Mouse (Mus musculus): ENCODE measurements around the gene Ceacam9.
A peak's percentile ranks its signal among the peaks of the same experiment; 100 is the strongest.

Ceacam9 gene

DNA sequence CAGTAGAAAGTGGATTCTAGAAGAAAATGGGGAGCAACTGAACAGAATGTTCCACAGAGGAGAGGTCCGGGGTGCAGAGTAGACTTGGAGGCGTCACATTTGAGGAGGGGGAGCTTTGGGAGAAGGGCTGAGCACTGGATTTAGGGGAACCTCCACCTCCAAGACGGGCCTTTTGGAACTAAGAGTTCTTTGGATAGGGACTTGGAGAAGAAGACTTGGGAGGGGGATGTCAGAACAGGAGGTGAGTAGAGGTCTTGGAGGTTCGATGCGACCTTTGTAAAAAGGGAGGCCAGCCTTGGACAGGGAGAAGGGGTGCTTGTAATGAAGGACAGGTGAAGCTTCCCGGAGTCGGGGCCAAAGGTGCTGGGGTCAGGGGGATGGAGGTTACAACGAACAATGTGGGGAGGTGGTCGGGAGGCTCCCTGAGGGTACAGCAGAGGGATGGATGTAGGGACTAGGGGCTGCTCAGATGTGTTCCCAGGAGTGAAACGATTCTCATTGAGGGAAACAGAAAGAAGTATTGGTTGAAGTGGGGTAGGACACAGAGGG lies 17.4 kb downstream of the Ceacam9 start:
- DNase-seq (ENCODE audit: low read depth, low spot score): no peak

DNA sequence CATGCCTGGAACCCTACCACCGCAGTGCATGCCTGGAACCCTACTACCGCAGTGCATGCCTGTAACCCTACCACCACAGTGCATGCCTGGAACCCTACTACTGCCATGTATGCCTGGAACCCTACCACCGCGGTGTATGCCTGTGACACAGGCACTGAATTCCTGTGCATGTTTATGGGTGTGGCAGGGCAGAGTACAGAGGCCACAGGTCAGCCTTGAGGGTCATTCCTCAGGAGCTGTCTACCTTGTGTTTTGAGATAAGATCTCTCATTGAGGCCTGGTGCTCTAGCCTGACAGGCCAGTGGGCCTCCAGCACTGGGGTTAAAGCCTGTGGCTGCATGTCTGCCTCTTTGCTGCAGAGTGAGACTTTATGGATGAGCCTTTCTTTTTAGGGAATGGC lies 23.6 kb downstream of the Ceacam9 start:
- no peak for DNase-seq (ENCODE audit: low read depth, low spot score)

DNA sequence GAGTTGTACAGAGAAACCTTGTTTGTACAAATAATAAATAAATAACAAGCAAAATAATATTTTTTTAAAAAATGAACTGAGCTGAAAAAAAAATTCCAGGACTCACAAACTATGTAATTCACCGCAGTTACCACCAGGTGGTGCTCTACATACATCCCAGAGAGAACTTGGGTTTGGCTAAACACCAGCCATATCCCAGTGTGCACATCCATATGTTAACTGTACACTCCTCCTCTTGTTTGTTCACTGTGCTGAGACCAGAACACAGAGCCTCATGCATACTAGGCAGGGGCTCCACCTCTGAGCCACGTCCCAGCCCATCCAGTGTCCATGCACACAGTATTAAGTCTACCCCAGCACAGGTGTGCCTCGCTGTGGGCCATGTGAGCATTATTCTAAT lies 24.4 kb downstream of the Ceacam9 start:
- DNase-seq (ENCODE audit: low read depth, low spot score): peak; percentile 24

DNA sequence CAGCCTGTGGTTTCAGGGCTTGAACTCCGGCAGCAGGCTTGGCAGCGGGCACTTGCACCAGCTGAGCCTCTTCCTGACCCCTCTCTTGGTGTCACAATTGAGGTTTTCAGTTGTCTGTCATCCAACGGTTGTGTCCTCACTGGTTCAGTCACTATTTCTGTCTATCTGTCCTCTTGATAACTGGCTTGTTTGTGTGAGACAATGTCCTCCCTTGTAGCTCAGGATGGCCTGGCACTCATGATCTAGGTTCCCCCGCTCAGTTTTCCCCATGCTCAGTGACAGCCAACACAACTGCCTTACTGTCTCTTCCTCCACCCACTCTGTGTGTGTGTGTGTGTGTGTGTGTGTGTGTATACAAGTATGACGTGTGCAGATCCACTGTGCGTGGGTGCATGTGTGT lies 25.9 kb downstream of the Ceacam9 start:
- no peak for DNase-seq (ENCODE audit: low read depth, low spot score)

DNA sequence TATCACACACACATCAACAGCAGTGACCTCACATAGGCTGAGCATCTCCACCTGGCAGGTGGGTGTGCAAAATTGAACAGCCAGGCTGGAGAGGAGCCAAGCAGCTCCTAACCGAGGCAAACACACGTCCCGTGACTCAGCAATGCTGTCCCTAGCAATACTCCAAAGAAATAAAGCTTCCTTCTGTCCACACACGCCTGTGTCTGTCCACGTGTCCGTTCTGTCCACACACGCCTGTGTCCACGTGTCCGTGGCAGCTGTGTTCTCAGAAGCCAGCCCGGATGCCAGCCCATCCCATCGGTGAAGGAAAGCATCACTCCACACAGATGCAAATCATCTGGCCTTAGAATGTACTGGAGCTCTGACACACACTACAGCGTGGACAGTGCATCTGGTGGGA lies 30.3 kb downstream of the Ceacam9 start:
- DNase-seq (ENCODE audit: low read depth, low spot score): no peak

DNA sequence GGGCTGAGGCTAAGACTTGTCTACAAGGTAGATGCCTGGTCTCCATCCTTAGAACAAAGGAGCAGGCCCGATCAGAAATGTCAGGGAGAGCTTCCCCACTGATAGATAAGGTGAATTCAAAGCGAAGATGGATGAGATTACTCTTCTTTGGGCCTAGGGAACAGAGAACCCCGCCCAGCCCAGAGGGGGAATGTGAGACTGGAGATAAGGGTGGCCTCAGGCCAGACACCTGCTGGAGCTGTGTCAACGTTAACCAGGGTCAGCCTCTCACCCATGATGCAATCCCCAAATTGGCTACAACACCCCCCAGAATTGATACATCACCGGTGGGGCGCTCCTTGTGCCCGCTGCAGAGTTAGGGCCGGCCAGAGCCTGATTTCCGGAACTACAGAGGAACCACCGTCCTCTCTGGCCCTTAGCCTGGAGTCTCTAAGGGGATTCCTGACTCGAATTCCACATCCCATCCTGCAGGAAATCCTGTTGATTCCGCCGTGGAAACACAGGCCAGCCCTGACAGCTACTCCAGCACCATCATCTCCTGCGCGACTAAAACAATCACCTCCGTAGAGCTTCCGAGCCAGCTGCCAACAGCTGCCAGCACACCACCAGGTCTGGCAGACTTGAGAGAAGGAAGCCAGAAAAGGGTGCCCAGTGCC lies 33.8 kb downstream of the Ceacam9 start:
- DNase-seq (ENCODE audit: low read depth, low spot score): no peak

DNA sequence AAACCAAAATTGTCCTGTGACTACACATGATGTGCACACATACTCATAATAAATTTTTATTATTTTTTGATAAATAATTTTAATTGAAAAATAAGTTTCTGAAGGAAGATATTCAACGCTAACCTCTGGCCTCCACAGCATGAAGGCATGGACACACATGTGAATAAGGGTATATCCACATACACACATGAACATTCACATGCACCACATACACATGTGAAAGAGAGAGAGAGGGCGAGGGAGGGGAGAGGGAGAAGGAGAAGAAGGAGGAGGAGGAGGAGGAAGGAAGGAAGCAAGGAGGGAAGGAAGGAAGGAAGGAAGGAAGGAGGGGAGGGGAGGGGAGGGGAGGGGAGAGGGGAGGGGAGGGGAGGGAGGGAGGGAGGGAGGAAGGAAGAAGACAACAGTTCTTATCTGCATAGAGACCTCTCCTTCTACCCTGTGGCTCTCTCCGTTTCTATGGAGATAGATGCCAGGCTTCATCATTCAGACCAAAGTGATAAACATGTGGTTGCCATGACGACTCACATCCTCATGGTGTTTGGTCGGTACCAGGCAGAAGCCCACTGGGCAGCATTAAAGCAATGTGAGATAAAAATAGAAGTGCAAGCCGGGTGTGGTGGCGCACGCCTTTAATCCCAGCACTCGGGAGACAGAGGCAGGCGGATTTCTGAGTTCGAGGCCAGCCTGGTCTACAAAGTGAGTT lies 37.3 kb downstream of the Ceacam9 start:
- peak; percentile 56 for DNase-seq (ENCODE audit: low read depth, low spot score)

DNA sequence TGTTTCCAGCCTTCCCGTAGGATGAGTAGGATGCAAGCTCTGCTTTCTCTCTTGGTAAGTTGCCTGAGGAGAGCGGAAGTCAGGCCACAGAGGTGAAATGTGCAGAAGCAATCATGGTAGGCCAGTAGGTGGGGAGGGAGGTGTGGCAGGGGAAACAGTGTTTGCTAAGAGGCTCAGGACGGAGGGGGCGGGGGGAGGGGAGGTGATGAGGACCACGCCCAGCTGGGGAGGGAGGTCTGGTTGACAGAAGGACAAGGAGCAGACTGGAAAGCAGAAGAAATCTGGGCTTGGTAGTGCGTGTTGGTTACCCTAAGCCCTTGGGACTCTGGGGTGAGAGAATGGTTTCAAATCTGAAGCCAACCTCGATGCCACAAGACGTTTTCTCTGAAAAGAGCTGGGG lies 38.6 kb downstream of the Ceacam9 start:
- DNase-seq (ENCODE audit: low read depth, low spot score): no peak

DNA sequence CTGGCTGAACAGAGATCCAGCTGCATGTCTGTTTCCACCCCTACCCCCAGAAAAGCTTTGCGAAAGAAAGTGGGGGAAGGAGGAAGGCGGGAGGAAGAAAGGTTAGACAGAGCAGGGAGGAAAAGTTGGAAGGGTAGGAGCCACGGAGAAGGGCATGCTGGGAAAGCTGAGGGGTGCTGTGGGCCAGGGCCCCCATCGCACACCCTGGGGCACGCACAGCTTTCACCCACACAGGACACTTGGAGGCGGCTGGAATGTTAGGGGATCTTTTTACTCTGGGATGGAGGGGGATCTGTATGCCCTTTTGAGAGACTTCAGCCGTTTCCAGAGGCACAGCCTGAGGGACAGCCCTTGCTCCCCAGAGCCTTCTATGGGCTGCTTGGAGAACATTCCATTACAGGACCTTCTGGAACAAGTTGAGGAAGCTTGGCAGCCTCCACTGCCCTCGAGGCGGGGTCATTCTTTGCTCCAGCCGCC lies 39.3 kb downstream of the Ceacam9 start:
- DNase-seq (ENCODE audit: low read depth, low spot score): no peak

DNA sequence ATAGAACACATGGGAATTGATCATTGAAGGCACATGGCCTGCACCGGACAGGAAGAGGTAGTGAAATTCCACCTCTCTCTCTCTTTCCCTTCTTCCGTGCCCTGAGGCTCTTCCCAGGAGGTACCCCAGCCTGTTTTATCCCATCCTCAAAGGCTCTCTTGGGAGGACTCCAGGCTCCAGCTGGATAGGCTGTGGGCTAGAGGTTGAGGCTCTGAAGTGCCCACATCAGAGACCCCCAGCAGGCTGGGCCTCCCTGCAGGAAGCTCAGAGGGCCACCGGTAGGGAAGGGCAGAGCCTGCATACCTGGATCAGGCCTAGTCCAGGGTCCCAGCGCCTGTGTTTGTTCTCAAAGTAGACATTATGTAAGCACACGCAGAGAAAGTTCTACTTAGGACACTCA lies 39.9 kb downstream of the Ceacam9 start:
- no peak for DNase-seq (ENCODE audit: low read depth, low spot score)

DNA sequence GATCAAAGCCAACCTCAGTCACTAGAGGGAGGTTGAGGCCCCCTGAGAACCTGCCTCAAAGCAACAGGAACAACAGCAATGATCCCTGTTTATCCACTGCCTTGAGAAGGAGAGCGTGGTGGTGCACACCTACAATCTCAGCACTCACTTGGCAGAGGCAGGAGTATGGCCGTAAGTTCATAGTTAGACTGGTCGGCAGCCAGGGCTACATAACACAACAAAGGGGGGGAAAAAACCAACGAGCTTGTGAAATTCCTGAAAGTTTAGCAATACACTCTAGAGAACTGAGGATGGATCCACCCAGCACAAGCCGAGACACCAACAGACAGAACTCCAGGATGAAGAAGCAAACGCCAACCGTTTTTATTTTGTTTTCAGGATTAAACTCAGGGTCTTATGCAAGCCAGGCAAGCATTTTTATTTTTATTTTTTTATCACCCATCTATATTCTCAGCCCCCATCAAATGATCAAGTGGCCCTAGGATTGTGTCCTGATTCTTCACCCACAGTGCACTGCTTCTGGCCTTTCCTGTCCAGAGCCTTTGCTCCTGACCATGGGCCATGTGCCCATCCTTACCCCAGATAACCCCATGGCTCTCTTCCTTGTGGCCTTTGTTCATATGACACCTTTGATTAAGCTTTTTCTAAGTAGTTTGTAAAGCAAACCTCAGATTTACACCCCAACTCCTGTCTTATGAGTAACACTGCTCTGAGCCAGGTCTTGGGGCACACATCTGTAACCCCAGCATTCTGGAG lies 41.9 kb downstream of the Ceacam9 start:
- no peak for DNase-seq (ENCODE audit: low read depth, low spot score)

DNA sequence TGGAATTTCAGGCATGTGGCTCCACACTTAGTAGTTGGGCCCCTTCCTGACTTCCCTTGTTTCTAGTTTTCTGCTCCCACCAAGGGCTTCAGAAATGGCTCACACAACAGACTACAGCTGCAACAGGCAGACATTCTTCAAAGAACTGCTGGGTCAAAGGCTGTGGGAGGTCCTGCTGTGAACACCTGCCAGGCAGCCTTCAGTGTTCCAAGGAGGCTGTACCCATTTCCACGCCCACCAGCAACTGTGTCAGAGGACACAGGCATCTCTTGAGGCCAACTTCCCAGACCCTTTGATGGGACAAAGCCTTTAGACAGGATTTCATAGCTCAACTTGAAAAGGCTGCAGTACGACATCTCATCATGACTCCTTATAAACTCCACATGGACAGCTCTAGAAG lies 44.7 kb downstream of the Ceacam9 start:
- no peak for DNase-seq (ENCODE audit: low read depth, low spot score)

Measured in brain, embryonic 18.5 days (tissue).